Mouse (Mus musculus) liver (tissue): Measurements from ENCODE around the gene Cdkal1.
A peak's percentile ranks its signal among the peaks of the same experiment; 100 is the strongest.

Experiments
- DNase-seq: peaks from one replicate; pipeline ENCODE4 v3.0.0-alpha.2; 2020; ENCODE audit warnings: mixed read lengths

The Cdkal1 gene

DNA sequence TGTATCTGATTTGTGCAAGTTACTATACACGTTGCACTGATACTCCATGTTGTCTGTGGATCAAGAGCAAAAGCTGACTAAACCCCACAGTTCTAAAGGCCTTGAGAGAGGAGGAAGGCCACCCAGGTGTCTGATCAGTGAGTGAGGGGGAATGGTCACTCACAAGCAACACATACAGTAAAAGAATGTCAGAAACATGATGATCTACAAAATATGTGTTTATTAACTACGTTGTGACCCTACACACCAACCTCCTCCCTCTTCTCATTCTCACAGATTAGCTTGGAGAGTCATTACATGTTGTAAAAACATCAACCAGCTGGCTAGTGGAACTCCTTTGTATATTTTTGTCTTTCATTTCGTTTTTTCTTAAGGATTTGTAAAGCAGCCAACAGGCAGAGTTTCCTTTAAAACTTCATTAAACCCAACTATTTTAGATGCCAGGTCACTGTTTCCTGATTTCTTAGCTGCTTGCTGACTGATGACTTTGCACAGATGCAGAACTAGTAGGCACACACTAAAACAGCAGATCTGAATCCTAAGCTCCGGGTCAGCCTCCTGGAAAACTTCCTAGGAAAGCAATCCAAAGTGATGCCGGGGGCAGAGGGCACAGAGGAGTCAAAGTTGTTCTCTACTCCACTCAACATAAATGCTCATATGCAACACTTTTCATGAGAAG is 157.0 kb downstream of the Cdkal1 start:
- DNase-seq = no peak

GRCm38 (mm10) chr13:29697230-29697629 is 158.2 kb downstream of the Cdkal1 start:
- no peak for DNase-seq

GRCm38 (mm10) chr13:29690734-29691133 is 164.7 kb downstream of the Cdkal1 start:
- no peak for DNase-seq

- no peak for DNase-seq
Observed at GRCm38 (mm10) chr13:29688851-29689250, 166.6 kb downstream of the Cdkal1 start.

- DNase-seq = no peak
Observed at GRCm38 (mm10) chr13:29687872-29688271, 167.6 kb downstream of the Cdkal1 start.

DNA sequence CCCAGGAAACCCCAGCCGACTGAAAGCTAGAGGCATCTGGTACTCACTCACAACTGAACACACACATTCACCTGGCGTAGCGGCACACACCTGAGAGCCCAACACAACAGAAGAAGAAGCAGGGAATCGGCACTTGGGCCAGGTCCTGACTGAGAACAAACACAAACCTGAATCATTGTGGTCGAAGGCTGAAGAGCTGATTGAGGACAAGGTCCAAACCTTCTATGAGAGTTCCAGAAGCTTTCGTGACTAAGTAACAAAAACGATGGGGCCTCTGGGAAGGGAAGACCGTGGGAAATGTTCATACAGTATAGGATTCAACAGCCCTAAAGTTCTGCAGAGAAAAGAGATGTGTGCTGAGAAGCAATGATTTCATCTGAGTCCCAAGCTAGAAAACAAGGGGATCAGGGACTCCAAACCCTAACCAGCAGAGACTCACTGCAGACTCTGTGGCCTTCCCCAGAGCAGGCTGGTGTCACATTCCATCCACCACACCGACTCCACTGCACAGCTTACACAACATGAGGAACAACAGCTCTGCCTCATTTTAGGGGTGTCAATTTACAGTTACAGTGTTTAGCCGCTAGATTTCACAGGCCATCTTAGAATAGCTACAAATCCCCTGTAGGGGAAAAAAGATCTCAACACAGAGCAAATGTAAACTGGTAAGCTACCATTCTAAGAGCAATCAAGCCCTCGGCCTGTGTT is 175.8 kb downstream of the Cdkal1 start:
- no peak for DNase-seq

DNA sequence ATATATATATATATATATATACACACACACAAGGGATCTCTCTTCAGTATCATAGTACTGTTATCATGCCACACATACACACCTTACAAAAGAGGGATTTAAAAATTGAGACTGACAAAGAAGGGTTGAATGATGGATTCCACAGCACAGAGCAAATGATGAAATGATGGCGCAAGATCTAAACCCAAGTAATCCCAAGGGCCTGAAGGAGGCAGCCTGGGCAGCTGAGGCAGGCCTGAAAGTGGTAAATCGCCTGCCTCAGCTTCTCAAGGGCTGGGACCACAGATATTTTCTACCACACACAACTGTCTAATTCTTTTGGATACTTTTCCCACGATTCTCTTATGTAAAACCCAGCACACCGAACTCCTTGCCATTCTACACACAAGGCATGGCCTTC is 177.9 kb downstream of the Cdkal1 start:
- DNase-seq = no peak

GRCm38 (mm10) chr13:29670626-29671025 is 184.8 kb downstream of the Cdkal1 start:
- no peak for DNase-seq

DNA sequence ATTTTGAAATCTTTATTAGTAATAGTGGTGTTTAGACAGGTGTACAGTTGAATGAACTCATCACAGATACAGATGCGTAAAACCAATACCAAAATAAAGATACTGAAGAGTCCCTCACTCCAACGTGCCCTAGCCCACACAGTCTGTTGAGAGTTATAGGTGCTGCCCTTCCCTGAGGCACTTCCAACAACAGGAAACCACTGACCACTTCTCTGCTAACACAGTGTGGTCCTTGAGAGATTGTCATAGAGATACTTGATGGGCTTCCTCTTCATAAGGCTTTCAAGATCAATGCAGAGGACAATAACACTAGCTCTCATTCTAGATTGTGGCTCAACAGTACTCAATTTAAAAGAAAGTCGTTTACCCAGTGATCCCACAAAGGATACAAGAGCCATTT is 191.6 kb downstream of the Cdkal1 start:
- no peak for DNase-seq

- DNase-seq = no peak
Observed at GRCm38 (mm10) chr13:29655841-29656365, 199.6 kb downstream of the Cdkal1 start.

DNA sequence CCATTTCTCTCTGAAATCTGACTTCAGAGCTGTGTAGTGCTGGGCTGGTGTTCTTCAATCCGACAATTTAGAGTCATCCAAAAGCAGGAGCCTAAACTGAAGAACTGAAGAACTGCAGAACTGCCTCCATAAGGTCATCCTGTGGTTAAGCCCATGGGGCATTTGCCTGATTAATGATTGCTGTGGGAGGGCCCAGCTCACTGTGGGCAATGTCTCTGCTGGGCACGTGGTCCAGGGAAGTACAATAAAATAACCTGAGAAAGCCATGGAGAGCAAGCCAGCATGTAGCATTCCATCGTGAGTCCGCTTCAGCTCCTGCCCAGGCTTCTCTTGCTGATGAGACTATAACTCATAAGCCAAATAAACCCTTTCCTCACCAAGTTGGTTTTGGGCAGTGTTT is 202.1 kb downstream of the Cdkal1 start:
- DNase-seq = no peak

DNA sequence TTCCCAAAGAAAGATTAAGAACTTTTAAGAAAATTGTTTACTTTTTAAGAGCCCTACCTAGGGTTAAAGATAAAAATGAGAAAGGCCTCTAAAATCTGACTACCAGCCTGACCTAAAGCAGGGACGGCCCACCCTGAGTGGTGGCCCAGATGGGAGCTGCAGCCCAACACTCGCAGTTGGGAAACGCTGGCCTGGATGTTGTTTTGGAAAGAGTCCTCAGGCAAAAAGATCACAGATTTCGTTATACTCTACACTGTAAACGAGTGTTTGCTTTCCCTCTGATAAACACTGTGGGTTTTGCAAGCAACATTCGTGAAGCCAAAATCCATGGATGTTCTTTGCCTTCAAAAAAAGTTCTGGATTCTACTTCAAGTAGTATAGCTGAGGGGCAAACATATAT is 202.7 kb downstream of the Cdkal1 start:
- no peak for DNase-seq

DNA sequence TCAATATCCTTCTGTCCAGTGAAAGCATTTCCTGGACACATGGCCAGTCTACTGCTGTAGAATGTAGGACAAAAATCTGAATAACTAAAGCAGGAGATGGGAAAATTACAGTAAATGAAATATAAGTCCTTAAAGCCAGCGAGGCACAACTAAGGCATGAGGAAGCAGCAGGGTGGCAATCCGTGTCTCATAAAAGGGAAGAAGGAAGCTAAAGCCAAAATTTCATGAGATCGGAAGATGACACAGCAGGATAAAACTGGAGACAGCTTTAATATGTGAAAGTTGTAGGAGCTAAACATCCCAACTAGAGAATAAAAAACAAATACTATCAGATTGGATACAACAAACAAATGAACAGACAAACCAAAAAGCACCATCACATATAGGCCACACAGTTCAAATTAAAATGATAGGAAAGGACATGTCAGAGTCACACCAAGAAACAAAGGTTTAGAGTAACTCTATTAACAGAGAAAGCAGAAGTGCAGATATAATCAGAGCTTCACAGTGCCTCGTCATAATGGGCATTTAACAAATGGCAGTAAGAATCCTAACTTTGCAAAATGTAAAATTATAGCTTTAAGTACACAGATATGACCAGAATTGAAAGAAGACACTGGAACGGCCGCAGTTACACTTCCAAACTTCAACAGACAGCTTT is 204.8 kb downstream of the Cdkal1 start:
- DNase-seq = no peak

DNA sequence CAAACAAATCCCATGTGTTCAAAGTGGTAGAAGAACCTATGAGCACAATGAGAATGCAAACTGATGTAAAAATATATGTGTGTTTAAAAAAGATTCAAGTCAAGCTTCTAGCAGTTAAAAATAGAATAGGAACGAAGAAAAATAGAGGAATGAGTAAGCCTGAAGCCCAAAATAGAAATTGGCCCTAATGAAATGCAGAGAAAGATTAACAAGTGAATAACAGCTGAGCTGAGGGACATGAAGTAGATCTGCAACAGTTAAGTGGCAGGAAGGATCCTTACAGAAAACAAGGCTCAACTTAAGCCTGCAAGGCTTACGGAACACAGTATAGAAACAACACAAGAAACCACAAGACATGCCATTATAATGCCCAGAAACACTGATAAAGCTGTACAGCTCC is 205.9 kb downstream of the Cdkal1 start:
- no peak for DNase-seq

GRCm38 (mm10) chr13:29642226-29642625 is 213.2 kb downstream of the Cdkal1 start:
- no peak for DNase-seq

- DNase-seq = no peak
Observed at GRCm38 (mm10) chr13:29641200-29641599, 214.3 kb downstream of the Cdkal1 start.

DNA sequence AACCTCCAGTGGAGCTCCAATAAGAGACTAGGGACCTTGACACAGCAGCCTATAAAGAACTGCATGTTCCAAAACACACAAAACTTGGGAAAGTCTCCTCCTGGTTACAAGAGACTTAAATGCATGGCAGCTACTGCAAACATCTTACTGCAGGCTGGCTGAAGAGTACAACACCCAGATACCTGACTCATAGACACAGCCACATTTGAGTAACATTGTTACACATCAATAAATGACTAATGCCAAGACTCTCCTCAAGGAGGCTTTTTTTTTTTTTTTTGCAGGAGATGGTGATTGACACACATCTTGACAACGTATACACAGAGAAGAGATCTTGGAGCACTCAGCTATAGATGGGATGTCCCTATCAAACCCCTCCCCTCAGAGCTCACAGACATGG is 215.3 kb downstream of the Cdkal1 start:
- no peak for DNase-seq

GRCm38 (mm10) chr13:29638303-29638702 is 217.2 kb downstream of the Cdkal1 start:
- DNase-seq = no peak

DNA sequence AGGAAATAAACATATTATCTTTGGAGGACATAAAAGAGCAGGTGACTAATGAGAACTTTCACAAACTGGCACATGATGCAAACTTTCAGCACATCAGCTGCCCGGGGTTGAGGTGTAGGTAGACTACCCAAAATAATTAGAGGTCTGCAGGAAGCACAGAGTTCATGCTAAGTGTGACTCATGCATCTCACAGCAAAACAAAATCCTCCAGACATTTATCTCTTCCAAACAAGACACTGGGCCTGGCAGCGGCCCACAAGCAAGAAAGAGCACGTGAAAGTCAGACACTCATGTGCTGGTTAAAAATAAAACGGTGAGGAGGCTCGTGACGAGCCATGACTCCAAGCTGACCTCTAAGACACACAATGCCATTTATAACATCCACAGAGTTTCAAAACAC is 217.7 kb downstream of the Cdkal1 start:
- no peak for DNase-seq

GRCm38 (mm10) chr13:29635581-29635980 is 219.9 kb downstream of the Cdkal1 start:
- DNase-seq = no peak

GRCm38 (mm10) chr13:29631342-29631741 is 224.1 kb downstream of the Cdkal1 start:
- no peak for DNase-seq

GRCm38 (mm10) chr13:29628607-29629006 is 226.9 kb downstream of the Cdkal1 start:
- DNase-seq = peak; percentile 19

- DNase-seq = no peak
Observed at GRCm38 (mm10) chr13:29627438-29628124, 227.9 kb downstream of the Cdkal1 start.
